Mouse (Mus musculus): Measurements from ENCODE around the gene Sstr3. TPM values are rescaled to one million over a fixed set of nuclear protein-coding genes. Genes with fewer than 3 reads are reported as not detected.

The Sstr3 gene
- polyA plus RNA-seq (2012; rRNA removed), result 6.0 and 7.0 TPM in 2 replicates

- TF ChIP-seq POLR2A (IDR thresholded peaks at IDR 0.05; ENCODE audit: control insufficient read depth, low read depth, low read length) (no peak), CTCF (IDR thresholded peaks at IDR 0.05; ENCODE audit: control insufficient read depth, insufficient read depth, insufficient replicate concordance, low read depth, low read length) (no peak)
- no peak within 1 kb of the TSS for H3K27ac ChIP-seq (ENCODE audit: control insufficient read depth, insufficient read depth, low read depth, low read length)
- H3K4me1 ChIP-seq (ENCODE audit: control insufficient read depth, insufficient read depth, low read length), result peaks cover 10% of the 10 kb centered on the region
- no peaks in the 10 kb centered on the region for H3K36me3 ChIP-seq (ENCODE audit: control insufficient read depth, insufficient read depth, low read length)
- no peak within 1 kb of the TSS for H3K4me3 ChIP-seq (ENCODE audit: control insufficient read depth, low read depth, low read length)
- no peaks in the 10 kb centered on the region for H3K27me3 ChIP-seq (ENCODE audit: control insufficient read depth, insufficient read depth, low read length)
These were observed at the start of gene Sstr3 for GRCm38 (mm10) chr15:78544561-78545001. Gene Sstr3, minus strand, starts transcription at chr15:78544685.

DNA sequence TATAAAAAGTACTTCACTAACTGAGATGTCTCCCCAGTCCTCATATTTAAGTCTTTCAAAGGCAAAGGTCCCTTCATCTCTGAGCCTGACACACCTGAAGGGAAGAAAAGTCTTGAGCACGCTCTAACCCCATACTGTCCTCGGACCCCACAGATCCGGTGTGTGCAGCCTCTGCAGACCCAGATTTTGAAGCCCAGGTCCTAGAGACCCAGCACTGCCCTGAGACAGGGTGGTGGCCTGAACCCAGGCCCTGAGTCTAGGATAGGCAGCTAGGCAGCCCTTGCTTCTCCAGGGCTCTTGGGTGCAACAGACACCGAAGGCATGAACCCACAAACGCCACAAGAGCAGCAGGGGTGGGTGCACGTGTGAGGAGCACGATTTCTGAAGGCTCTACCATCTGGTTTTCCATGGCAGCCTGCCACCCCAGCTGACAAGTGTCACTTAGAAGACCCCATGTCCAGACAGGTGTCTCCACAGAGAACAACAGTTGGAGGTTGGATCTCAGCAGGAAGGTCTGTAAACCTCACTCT, 49.5 kb upstream of the Sstr3 start:
- peaks cover 16% of the 10 kb centered on the region for H3K4me1 ChIP-seq (ENCODE audit: control insufficient read depth, insufficient read depth, low read length)

GRCm38 (mm10) chr15:78592452-78592968, 48.0 kb upstream of the Sstr3 start:
- H3K4me1 ChIP-seq (ENCODE audit: control insufficient read depth, insufficient read depth, low read length), result peaks cover 14% of the 10 kb centered on the region
- H3K36me3 ChIP-seq (ENCODE audit: control insufficient read depth, insufficient read depth, low read length), result no peaks in the 10 kb centered on the region
- no peak overlapping the region for H3K4me3 ChIP-seq (ENCODE audit: control insufficient read depth, low read depth, low read length)
- TF ChIP-seq CTCF (IDR thresholded peaks at IDR 0.05; ENCODE audit: control insufficient read depth, insufficient read depth, insufficient replicate concordance, low read depth, low read length) (no peak), POLR2A (IDR thresholded peaks at IDR 0.05; ENCODE audit: control insufficient read depth, low read depth, low read length) (no peak)
- H3K27ac ChIP-seq (ENCODE audit: control insufficient read depth, insufficient read depth, low read depth, low read length), result no peak overlapping the region
- no peaks in the 10 kb centered on the region for H3K27me3 ChIP-seq (ENCODE audit: control insufficient read depth, insufficient read depth, low read length)

More for the DNA sequence above, 49.5 kb upstream of the Sstr3 start:
- Histone ChIP-seq H3K4me3 (ENCODE audit: control insufficient read depth, low read depth, low read length) (no peak overlapping the region), H3K27ac (ENCODE audit: control insufficient read depth, insufficient read depth, low read depth, low read length) (no peak overlapping the region), H3K27me3 (ENCODE audit: control insufficient read depth, insufficient read depth, low read length) (no peaks in the 10 kb centered on the region), H3K36me3 (ENCODE audit: control insufficient read depth, insufficient read depth, low read length) (no peaks in the 10 kb centered on the region)
- TF ChIP-seq CTCF (IDR thresholded peaks at IDR 0.05; ENCODE audit: control insufficient read depth, insufficient read depth, insufficient replicate concordance, low read depth, low read length), result no peak
- no peak for TF ChIP-seq POLR2A (IDR thresholded peaks at IDR 0.05; ENCODE audit: control insufficient read depth, low read depth, low read length)

DNA sequence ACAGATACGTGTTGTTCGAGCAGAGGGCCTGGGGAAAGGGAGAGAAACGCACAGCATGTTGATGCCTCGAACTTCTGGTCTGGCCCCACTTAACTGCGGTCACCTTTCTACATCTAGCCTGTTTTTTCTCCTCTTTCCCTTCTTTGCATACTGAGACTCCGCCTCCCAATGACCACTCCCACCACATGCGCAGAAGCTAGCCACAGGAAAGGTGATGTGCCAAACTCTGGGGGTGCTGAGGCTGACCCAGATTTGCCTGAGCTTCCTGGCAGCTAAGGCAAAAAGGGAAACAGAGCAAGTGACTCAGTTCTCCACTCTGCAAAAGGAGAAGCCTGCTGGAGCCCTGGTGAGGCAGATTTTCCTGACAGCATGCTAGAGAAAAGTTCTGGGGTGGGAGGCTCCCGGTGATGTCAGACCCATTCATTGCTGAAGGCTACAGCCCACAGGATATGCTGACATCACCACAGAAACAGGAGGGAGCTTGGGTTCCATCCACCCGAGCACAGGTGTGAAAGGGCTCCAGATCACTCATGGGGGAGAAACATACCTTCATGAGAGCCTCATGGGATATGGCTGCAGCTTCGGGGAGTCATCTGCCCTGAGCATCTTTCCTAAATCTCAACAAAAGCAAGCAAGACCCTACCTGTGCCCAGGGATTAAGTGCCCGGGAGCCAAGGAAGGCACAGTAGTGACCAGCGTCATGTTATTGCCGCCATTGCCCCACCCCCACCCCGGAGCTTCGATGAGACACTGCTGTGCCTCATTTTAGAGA, 47.4 kb upstream of the Sstr3 start:
- Histone ChIP-seq H3K36me3 (ENCODE audit: control insufficient read depth, insufficient read depth, low read length) (no peaks in the 10 kb centered on the region), H3K27ac (ENCODE audit: control insufficient read depth, insufficient read depth, low read depth, low read length) (no peak overlapping the region), H3K4me3 (ENCODE audit: control insufficient read depth, low read depth, low read length) (no peak overlapping the region), H3K4me1 (ENCODE audit: control insufficient read depth, insufficient read depth, low read length) (peaks cover 15% of the 10 kb centered on the region), H3K27me3 (ENCODE audit: control insufficient read depth, insufficient read depth, low read length) (no peaks in the 10 kb centered on the region)
- TF ChIP-seq CTCF (IDR thresholded peaks at IDR 0.05; ENCODE audit: control insufficient read depth, insufficient read depth, insufficient replicate concordance, low read depth, low read length), result no peak
- TF ChIP-seq POLR2A (IDR thresholded peaks at IDR 0.05; ENCODE audit: control insufficient read depth, low read depth, low read length), result no peak

GRCm38 (mm10) chr15:78590785-78591184, 46.3 kb upstream of the Sstr3 start:
- H3K36me3 ChIP-seq (ENCODE audit: control insufficient read depth, insufficient read depth, low read length), result no peaks in the 10 kb centered on the region
- no peak overlapping the region for H3K4me3 ChIP-seq (ENCODE audit: control insufficient read depth, low read depth, low read length)
- H3K4me1 ChIP-seq (ENCODE audit: control insufficient read depth, insufficient read depth, low read length), result peaks cover 15% of the 10 kb centered on the region
- H3K27ac ChIP-seq (ENCODE audit: control insufficient read depth, insufficient read depth, low read depth, low read length), result no peak overlapping the region
- no peaks in the 10 kb centered on the region for H3K27me3 ChIP-seq (ENCODE audit: control insufficient read depth, insufficient read depth, low read length)
- TF ChIP-seq CTCF (IDR thresholded peaks at IDR 0.05; ENCODE audit: control insufficient read depth, insufficient read depth, insufficient replicate concordance, low read depth, low read length), result no peak
- TF ChIP-seq POLR2A (IDR thresholded peaks at IDR 0.05; ENCODE audit: control insufficient read depth, low read depth, low read length), result no peak

GRCm38 (mm10) chr15:78589936-78590335, 45.5 kb upstream of the Sstr3 start:
- H3K4me1 ChIP-seq (ENCODE audit: control insufficient read depth, insufficient read depth, low read length), result peaks cover 15% of the 10 kb centered on the region
- no peak for TF ChIP-seq CTCF (IDR thresholded peaks at IDR 0.05; ENCODE audit: control insufficient read depth, insufficient read depth, insufficient replicate concordance, low read depth, low read length)
- no peak for TF ChIP-seq POLR2A (IDR thresholded peaks at IDR 0.05; ENCODE audit: control insufficient read depth, low read depth, low read length)

GRCm38 (mm10) chr15:78588900-78589299, 44.4 kb upstream of the Sstr3 start:
- H3K27ac ChIP-seq (ENCODE audit: control insufficient read depth, insufficient read depth, low read depth, low read length), result no peak overlapping the region
- no peak for TF ChIP-seq CTCF (IDR thresholded peaks at IDR 0.05; ENCODE audit: control insufficient read depth, insufficient read depth, insufficient replicate concordance, low read depth, low read length)
- TF ChIP-seq POLR2A (IDR thresholded peaks at IDR 0.05; ENCODE audit: control insufficient read depth, low read depth, low read length), result no peak
- H3K27me3 ChIP-seq (ENCODE audit: control insufficient read depth, insufficient read depth, low read length), result no peaks in the 10 kb centered on the region
- H3K4me1 ChIP-seq (ENCODE audit: control insufficient read depth, insufficient read depth, low read length), result peaks cover 15% of the 10 kb centered on the region
- H3K36me3 ChIP-seq (ENCODE audit: control insufficient read depth, insufficient read depth, low read length), result no peaks in the 10 kb centered on the region
- no peak overlapping the region for H3K4me3 ChIP-seq (ENCODE audit: control insufficient read depth, low read depth, low read length)

More at GRCm38 (mm10) chr15:78589936-78590335, 45.5 kb upstream of the Sstr3 start:
- Histone ChIP-seq H3K27ac (ENCODE audit: control insufficient read depth, insufficient read depth, low read depth, low read length) (no peak overlapping the region), H3K27me3 (ENCODE audit: control insufficient read depth, insufficient read depth, low read length) (no peaks in the 10 kb centered on the region), H3K4me3 (ENCODE audit: control insufficient read depth, low read depth, low read length) (no peak overlapping the region), H3K36me3 (ENCODE audit: control insufficient read depth, insufficient read depth, low read length) (no peaks in the 10 kb centered on the region)
